Mouse (Mus musculus) CH12.LX (cell line): ENCODE data around the gene Rhot1.

ENCODE experiments used
- CTCF ChIP-seq, 2 experiments: IDR thresholded peaks in 1 of 2; conservative IDR thresholded peaks in 1 of 2; 2 replicates each; pipeline ENCODE4 v1.5.1; 2011 to 2012; ENCODE audit warnings: low read depth in 2 of 2, low read length in 2 of 2, improper control_type of control experiment in 1 of 2, inconsistent platforms in 1 of 2, mild to moderate bottlenecking in 1 of 2, moderate library complexity in 1 of 2
- EP300 ChIP-seq: IDR thresholded peaks from 2 replicates; pipeline ENCODE4 v1.6.1; 2011; ENCODE audit warnings: low read length, improper control_type of control experiment
- ETS1 ChIP-seq: conservative IDR thresholded peaks from 2 replicates; pipeline ENCODE4 v1.6.1; 2012; ENCODE audit warnings: low read depth, mild to moderate bottlenecking, inconsistent platforms, low read length, improper control_type of control experiment, moderate library complexity
- KAT2A ChIP-seq: IDR thresholded peaks from 2 replicates; pipeline ENCODE4 v1.6.1; 2012; ENCODE audit warnings: low read length, improper control_type of control experiment, inconsistent platforms; ENCODE audit not compliant: insufficient replicate concordance
- MYC ChIP-seq: IDR thresholded peaks from 2 replicates; pipeline ENCODE4 v1.6.1; 2011; ENCODE audit warnings: low read depth, mild to moderate bottlenecking, improper control_type of control experiment, low read length
- PAX5 ChIP-seq: IDR thresholded peaks from 2 replicates; pipeline ENCODE4 v1.6.1; 2012; ENCODE audit warnings: low read length, inconsistent platforms, mixed read lengths
- POLR2A ChIP-seq: IDR thresholded peaks from 2 replicates; pipeline ENCODE4 v1.6.1; 2011; ENCODE audit warnings: low read depth, mild to moderate bottlenecking, improper control_type of control experiment, low read length
- SIN3A ChIP-seq: IDR thresholded peaks from 2 replicates; pipeline ENCODE4 v1.6.1; 2012; ENCODE audit warnings: low read length, improper control_type of control experiment, inconsistent platforms
- TCF12 ChIP-seq: IDR thresholded peaks from 2 replicates; pipeline ENCODE4 v1.6.1; 2014; ENCODE audit warnings: low read depth, mild to moderate bottlenecking, inconsistent platforms, low read length, improper control_type of control experiment
- ZC3H11A ChIP-seq: IDR thresholded peaks from 2 replicates; pipeline ENCODE4 v1.6.1; 2012; ENCODE audit warnings: low read depth, mild to moderate bottlenecking, inconsistent platforms, low read length, improper control_type of control experiment
- ZNF384 ChIP-seq: IDR thresholded peaks from 2 replicates; pipeline ENCODE4 v1.6.1; 2012; ENCODE audit warnings: low read depth, low read length, improper control_type of control experiment, inconsistent platforms

- TF ChIP-seq MYC: no peak
- TF ChIP-seq ZC3H11A: no peak
- no peak for TF ChIP-seq CTCF (conservative IDR thresholded peaks at IDR 0.05 in 1 of 2, IDR thresholded peaks at IDR 0.05 in 1 of 2; ENCODE audit: low read depth in 2 of 2, low read length in 2 of 2)
- TF ChIP-seq EP300: no peak
- no peak for TF ChIP-seq PAX5
- TF ChIP-seq TCF12: no peak
- TF ChIP-seq ZNF384: no peak
- TF ChIP-seq POLR2A: no peak
- no peak for TF ChIP-seq SIN3A
- no peak for TF ChIP-seq ETS1
- TF ChIP-seq KAT2A: no peak
Measured at GRCm38 (mm10) chr11:80202296-80202695, 6.5 kb upstream of the Rhot1 start.
